Mouse (Mus musculus): ENCODE data around the gene Hnrnpf. TPM values are rescaled to one million over a fixed set of nuclear protein-coding genes. Genes with fewer than 3 reads are reported as not detected.

Gene Hnrnpf
- polyA plus RNA-seq, 1 experiment from 2014 or later = 366 TPM

DNA sequence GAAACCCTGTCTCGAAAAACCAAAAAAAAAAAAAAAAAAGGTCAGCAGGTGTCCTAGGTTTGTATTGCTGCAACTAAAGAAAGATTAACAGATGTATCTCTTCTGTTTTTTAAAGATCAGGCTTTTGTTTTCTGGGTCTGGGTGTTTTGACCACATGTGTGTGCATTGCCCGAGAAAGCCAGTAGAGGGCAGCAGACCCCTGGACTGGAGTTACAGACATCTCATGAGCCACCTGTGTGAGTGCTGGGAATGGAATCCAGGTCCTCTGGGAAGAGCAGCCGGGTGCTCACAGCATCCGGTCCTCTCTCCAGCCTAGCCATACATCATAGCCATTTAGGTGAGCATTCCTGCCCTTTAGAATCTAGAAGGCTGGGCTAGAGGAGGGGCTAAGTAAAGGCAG, 52.2 kb downstream of the Hnrnpf start:
- 88% methylated on average over 4 of the region's 4 CpGs for WGBS
- ATAC-seq = no peak
- no peaks in the 10 kb centered on the region for H3K36me3 ChIP-seq (ENCODE audit: control insufficient read depth, insufficient read depth)

GRCm38 (mm10) chr6:117956161-117956560, 56.0 kb downstream of the Hnrnpf start:
- H3K4me3 ChIP-seq (replicated peaks; ENCODE audit: low read length) = no peak overlapping the region
- H3K9me3 ChIP-seq (ENCODE audit: control insufficient read depth, low read length) = no peaks in the 10 kb centered on the region
- no peak overlapping the region for H3K27ac ChIP-seq (ENCODE audit: low read length)
- 75% methylated on average over 6 of the region's 6 CpGs for WGBS
- H3K27me3 ChIP-seq (replicated peaks; ENCODE audit: control insufficient read depth, insufficient read depth, low read length) = no peaks in the 10 kb centered on the region
- no peak overlapping the region for H3K9ac ChIP-seq (replicated peaks; ENCODE audit: low read depth, low read length)
- no peaks in the 10 kb centered on the region for H3K36me3 ChIP-seq (ENCODE audit: control insufficient read depth, insufficient read depth)
- ATAC-seq = no peak
- H3K4me2 ChIP-seq (ENCODE audit: low read length) = no peak overlapping the region
- 0 out of 2 replicates have a peak, but pooled peaks cover 2% of the 10 kb centered on the region for H3K4me1 ChIP-seq (replicated peaks; ENCODE audit: control insufficient read depth, insufficient read depth, low read length)

More for the DNA sequence above, 52.2 kb downstream of the Hnrnpf start:
- Histone ChIP-seq H3K9me3 (ENCODE audit: control insufficient read depth, low read length) (no peaks in the 10 kb centered on the region), H3K27ac (ENCODE audit: low read length) (no peak overlapping the region), H3K9ac (replicated peaks; ENCODE audit: low read depth, low read length) (no peak overlapping the region), H3K27me3 (replicated peaks; ENCODE audit: control insufficient read depth, insufficient read depth, low read length) (no peaks in the 10 kb centered on the region), H3K4me1 (replicated peaks; ENCODE audit: control insufficient read depth, insufficient read depth, low read length) (0 out of 2 replicates have a peak, but pooled peaks cover 2% of the 10 kb centered on the region), H3K4me2 (ENCODE audit: low read length) (no peak overlapping the region), H3K4me3 (replicated peaks; ENCODE audit: low read length) (no peak overlapping the region)

DNA sequence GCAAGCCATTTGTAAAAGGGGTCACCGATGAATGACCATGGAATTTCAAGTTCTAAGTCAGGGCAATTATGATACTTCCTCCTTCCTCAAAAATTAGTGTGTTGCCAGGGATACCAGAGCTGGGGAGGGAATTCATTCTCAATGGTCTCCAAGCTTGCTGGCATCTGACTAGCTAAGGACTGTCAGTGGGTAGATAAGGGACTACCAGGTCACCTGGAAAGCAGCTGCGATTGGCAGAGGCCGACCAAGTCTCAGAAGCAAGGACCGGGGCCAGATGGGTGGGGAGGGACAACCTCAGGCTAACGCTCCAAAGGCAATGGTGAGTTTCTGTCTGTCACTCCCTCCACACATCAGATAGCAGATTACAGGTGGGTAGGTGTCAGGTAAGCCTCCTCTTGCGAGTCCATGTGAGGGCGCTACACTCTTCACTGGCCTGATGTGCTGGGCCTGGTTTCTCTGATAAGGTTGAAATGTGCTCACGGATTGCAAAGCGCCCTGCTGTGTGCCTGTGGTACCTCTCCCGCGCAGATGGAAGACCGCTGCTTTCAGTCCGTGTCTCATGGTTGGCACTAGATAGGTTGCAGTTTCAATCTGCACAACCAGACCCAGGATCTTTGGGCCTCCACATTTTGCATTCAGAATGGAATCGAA, 56.9 kb downstream of the Hnrnpf start:
- Histone ChIP-seq H3K4me3 (replicated peaks; ENCODE audit: low read length) (no peak overlapping the region), H3K4me2 (ENCODE audit: low read length) (no peak overlapping the region), H3K27ac (ENCODE audit: low read length) (no peak overlapping the region), H3K4me1 (replicated peaks; ENCODE audit: control insufficient read depth, insufficient read depth, low read length) (0 out of 2 replicates have a peak, but pooled peaks cover 2% of the 10 kb centered on the region), H3K27me3 (replicated peaks; ENCODE audit: control insufficient read depth, insufficient read depth, low read length) (no peaks in the 10 kb centered on the region), H3K9ac (replicated peaks; ENCODE audit: low read depth, low read length) (no peak overlapping the region), H3K36me3 (ENCODE audit: control insufficient read depth, insufficient read depth) (no peaks in the 10 kb centered on the region), H3K9me3 (ENCODE audit: control insufficient read depth, low read length) (no peaks in the 10 kb centered on the region)
- no peak for ATAC-seq
- 22% methylated on average over 14 of the region's 14 CpGs for WGBS

GRCm38 (mm10) chr6:117963201-117963600, 63.1 kb downstream of the Hnrnpf start:
- Histone ChIP-seq H3K36me3 (ENCODE audit: control insufficient read depth, insufficient read depth) (no peaks in the 10 kb centered on the region), H3K4me1 (replicated peaks; ENCODE audit: control insufficient read depth, insufficient read depth, low read length) (no peaks in the 10 kb centered on the region), H3K4me2 (ENCODE audit: low read length) (no peak overlapping the region), H3K4me3 (replicated peaks; ENCODE audit: low read length) (no peak overlapping the region), H3K27me3 (replicated peaks; ENCODE audit: control insufficient read depth, insufficient read depth, low read length) (no peaks in the 10 kb centered on the region; the same call in 1 of the 2 replicates), H3K9me3 (ENCODE audit: control insufficient read depth, low read length) (no peaks in the 10 kb centered on the region), H3K9ac (replicated peaks; ENCODE audit: low read depth, low read length) (no peak overlapping the region), H3K27ac (ENCODE audit: low read length) (no peak overlapping the region)
- WGBS = 88% methylated on average over 3 of the region's 3 CpGs
- no peak for ATAC-seq

- no peak overlapping the region for H3K27ac ChIP-seq (ENCODE audit: low read length)
- no peaks in the 10 kb centered on the region for H3K9me3 ChIP-seq (ENCODE audit: control insufficient read depth, low read length)
- H3K9ac ChIP-seq (replicated peaks; ENCODE audit: low read depth, low read length) = no peak overlapping the region
- no peak overlapping the region for H3K4me2 ChIP-seq (ENCODE audit: low read length)
- H3K27me3 ChIP-seq (replicated peaks; ENCODE audit: control insufficient read depth, insufficient read depth, low read length) = no peaks in the 10 kb centered on the region; the same call in 1 of the 2 replicates
- ATAC-seq = no peak
- no peaks in the 10 kb centered on the region for H3K36me3 ChIP-seq (ENCODE audit: control insufficient read depth, insufficient read depth)
- no peaks in the 10 kb centered on the region for H3K4me1 ChIP-seq (replicated peaks; ENCODE audit: control insufficient read depth, insufficient read depth, low read length)
- no peak overlapping the region for H3K4me3 ChIP-seq (replicated peaks; ENCODE audit: low read length)
- 62% methylated on average over 9 of the region's 9 CpGs for WGBS
These were observed 66.6 kb downstream of the Hnrnpf start for GRCm38 (mm10) chr6:117966729-117967128.

Small RNAs within 50 kb of the gene (microRNA-seq; reads per million reads assigned to microRNA genes)
- not detected for gene Gm25535

Other genes with a start within 250 kb of the Hnrnpf start
- gene Zfp637, start 59.1 kb upstream of the Hnrnpf start, polyA plus RNA-seq (2015; fragmentation: Nextera tagmentation; extraction: Ambion mirVana) = 208 and 225 TPM in 2 replicates
- 18.0 and 18.5 TPM in 2 replicates for gene Zfp239, start 38.2 kb upstream of the Hnrnpf start, polyA plus RNA-seq (2015; fragmentation: Nextera tagmentation; extraction: Ambion mirVana)
- gene Fxyd4, start 37.4 kb downstream of the Hnrnpf start, polyA plus RNA-seq (2015; fragmentation: Nextera tagmentation; extraction: Ambion mirVana) = 1.5 and 3.5 TPM in 2 replicates
- gene Rasgef1a, start 111.1 kb downstream of the Hnrnpf start, polyA plus RNA-seq (2015; fragmentation: Nextera tagmentation; extraction: Ambion mirVana) = 4.0 and 7.0 TPM in 2 replicates
- 11.2 and 12.5 TPM in 2 replicates for gene Csgalnact2, start 238.8 kb downstream of the Hnrnpf start, polyA plus RNA-seq (2015; fragmentation: Nextera tagmentation; extraction: Ambion mirVana)